Comparison of ENCODE assay signal across 16 mouse cellular contexts in the genomic region with DNA sequence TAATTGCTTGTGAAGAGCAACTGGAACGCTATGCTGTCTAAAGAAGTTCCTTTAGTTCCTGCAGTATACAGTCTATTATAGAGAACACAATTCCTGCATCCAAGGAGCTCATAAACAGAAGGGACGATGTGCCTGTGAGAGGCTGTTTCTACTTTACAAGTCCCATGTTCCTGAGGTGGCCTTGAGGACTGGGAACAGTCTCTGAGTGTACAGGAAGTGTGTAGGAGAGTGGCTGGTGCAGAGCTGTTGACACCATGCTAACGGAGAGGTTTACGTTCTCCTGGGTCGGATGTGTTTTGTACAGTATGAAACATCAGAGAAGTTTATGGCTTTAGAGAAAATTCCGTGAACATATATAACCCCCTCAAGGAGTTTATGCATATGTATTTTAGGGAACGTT. TPM values are rescaled to one million over a fixed set of nuclear protein-coding genes. Genes with fewer than 3 reads are reported as not detected.
DNase-seq lines count a peak whose midpoint lies in the region; ATAC-seq and TF ChIP-seq lines count a peak whose summit lies in the region.
"Had no signal": no experiment of that assay in that cellular context is flagged by ENCODE, and none has a peak within 500 bp of the region (broad histone marks: within the 10 kb centered on the region; RNA-seq: fewer than 3 reads in every experiment).

No protein-coding gene starts in this region.

- H3K9ac ChIP-seq in forebrain, embryonic 15.5 days (replicated peaks), result no peak overlapping the region
- H3K9ac ChIP-seq in forebrain, embryonic 11.5 days (ENCODE audit: low read length), result no peak overlapping the region
- H3K9ac ChIP-seq in liver, embryonic 16.5 days (ENCODE audit: low read depth, low read length), result no peak overlapping the region
- no peak overlapping the region for H3K9ac ChIP-seq in hindbrain, embryonic 16.5 days (ENCODE audit: low read depth, low read length)
- H3K9ac ChIP-seq: embryonic facial prominence, embryonic 15.5 days; hindbrain, embryonic 13.5 days; limb, embryonic 13.5 days; midbrain, embryonic 15.5 days had no signal

- H3K4me1 ChIP-seq in forebrain, embryonic 15.5 days, result peaks cover 18% of the 10 kb centered on the region
- no peaks in the 10 kb centered on the region for H3K4me1 ChIP-seq in forebrain, embryonic 11.5 days (replicated peaks; ENCODE audit: control insufficient read depth, insufficient read depth, low read length)
- H3K4me1 ChIP-seq in testis, adult 2 months (ENCODE audit: control insufficient read depth, insufficient read depth, low read length), result peaks cover 8% of the 10 kb centered on the region
- peaks cover 61% of the 10 kb centered on the region for H3K4me1 ChIP-seq in liver, embryonic 16.5 days (ENCODE audit: control insufficient read depth, low read depth, low read length)
- no peaks in the 10 kb centered on the region for H3K4me1 ChIP-seq in hindbrain, embryonic 16.5 days (ENCODE audit: control insufficient read depth, insufficient read depth, low read depth, low read length)
- H3K4me1 ChIP-seq: midbrain, embryonic 15.5 days had no signal

- no peak for DNase-seq in forebrain, embryonic 11.5 days (ENCODE audit: low spot score)
- DNase-seq in testis, postnatal 14 days (ENCODE audit: low spot score), result no peak
- no peak for DNase-seq in thymus, postnatal 14 days
- no peak for DNase-seq in urinary bladder, adult 2 months (ENCODE audit: low spot score)
- DNase-seq: cerebellum, adult 11 months; gastrocnemius, postnatal 36 days; kidney, adult 8-10 months; thymus, adult 2 months had no signal

- 86% methylated on average over 7 of the region's 7 CpGs for WGBS in forebrain, embryonic 15.5 days
- WGBS in forebrain, embryonic 11.5 days, result 94% methylated on average over 7 of the region's 7 CpGs
- WGBS in liver, embryonic 16.5 days (ENCODE audit: insufficient replicate concordance), result 75% methylated on average over 7 of the region's 7 CpGs
- 91% methylated on average over 7 of the region's 7 CpGs for WGBS in hindbrain, embryonic 16.5 days

- TF ChIP-seq POLR2A in testis, adult 2 months (IDR thresholded peaks at IDR 0.05; ENCODE audit: control insufficient read depth, low read depth, low read length), result no peak

- no peak overlapping the region for H3K4me2 ChIP-seq in forebrain, embryonic 15.5 days (replicated peaks)
- H3K4me2 ChIP-seq in forebrain, embryonic 11.5 days (ENCODE audit: low read depth, low read length, severe bottlenecking), result no peak overlapping the region
- H3K4me2 ChIP-seq in liver, embryonic 16.5 days (ENCODE audit: low read depth, low read length), result 0 out of 2 replicates have a peak overlapping the region, but pooled peaks have one; percentile 6
- H3K4me2 ChIP-seq in hindbrain, embryonic 16.5 days (ENCODE audit: low read length), result no peak overlapping the region
- H3K4me2 ChIP-seq: embryonic facial prominence, embryonic 15.5 days; hindbrain, embryonic 13.5 days; limb, embryonic 13.5 days; midbrain, embryonic 15.5 days had no signal

- no peak overlapping the region for H3K4me3 ChIP-seq in forebrain, embryonic 15.5 days
- H3K4me3 ChIP-seq in forebrain, embryonic 11.5 days (ENCODE audit: low read depth, low read length), result no peak overlapping the region
- H3K4me3 ChIP-seq in testis, adult 2 months (ENCODE audit: control insufficient read depth, low read depth, low read length), result no peak overlapping the region
- no peak overlapping the region for H3K4me3 ChIP-seq in liver, embryonic 16.5 days (ENCODE audit: low read depth, low read length)
- H3K4me3 ChIP-seq in hindbrain, embryonic 16.5 days (ENCODE audit: low read length), result no peak overlapping the region
- H3K4me3 ChIP-seq: embryonic facial prominence, embryonic 15.5 days; hindbrain, embryonic 13.5 days; limb, embryonic 13.5 days; midbrain, embryonic 15.5 days had no signal

- no peaks in the 10 kb centered on the region for H3K27me3 ChIP-seq in forebrain, embryonic 15.5 days
- H3K27me3 ChIP-seq in forebrain, embryonic 11.5 days (ENCODE audit: control insufficient read depth, insufficient read depth, low read length), result no peaks in the 10 kb centered on the region
- H3K27me3 ChIP-seq in testis, adult 2 months (ENCODE audit: control insufficient read depth, insufficient read depth, low read length), result no peaks in the 10 kb centered on the region
- H3K27me3 ChIP-seq in liver, embryonic 16.5 days (ENCODE audit: control insufficient read depth, insufficient read depth, low read depth, low read length), result no peaks in the 10 kb centered on the region
- H3K27me3 ChIP-seq in hindbrain, embryonic 16.5 days (replicated peaks; ENCODE audit: control insufficient read depth, insufficient read depth, low read length), result no peaks in the 10 kb centered on the region
- H3K27me3 ChIP-seq: embryonic facial prominence, embryonic 15.5 days; hindbrain, embryonic 13.5 days; limb, embryonic 13.5 days; midbrain, embryonic 15.5 days had no signal

- peaks cover 3% of the 10 kb centered on the region; the same call in 1 of the 2 replicates for H3K36me3 ChIP-seq in forebrain, embryonic 15.5 days
- no peaks in the 10 kb centered on the region; the same call in 1 of the 2 replicates for H3K36me3 ChIP-seq in forebrain, embryonic 11.5 days (ENCODE audit: control insufficient read depth, insufficient read depth, low read length)
- H3K36me3 ChIP-seq in testis, adult 2 months (ENCODE audit: control insufficient read depth, insufficient read depth, low read length), result no peaks in the 10 kb centered on the region
- no peaks in the 10 kb centered on the region for H3K36me3 ChIP-seq in liver, embryonic 16.5 days (ENCODE audit: control insufficient read depth, insufficient read depth)
- H3K36me3 ChIP-seq in hindbrain, embryonic 16.5 days (ENCODE audit: control insufficient read depth, insufficient read depth, low read length), result no peaks in the 10 kb centered on the region
- H3K36me3 ChIP-seq: embryonic facial prominence, embryonic 15.5 days; hindbrain, embryonic 13.5 days; midbrain, embryonic 15.5 days had no signal

- TF ChIP-seq CTCF in testis, adult 2 months (IDR thresholded peaks at IDR 0.05; ENCODE audit: control insufficient read depth, insufficient read depth, insufficient replicate concordance, low read depth, low read length), result no peak

- peak overlapping the region; percentile 0; the same call in 1 of the 2 replicates for H3K27ac ChIP-seq in forebrain, embryonic 15.5 days (replicated peaks)
- H3K27ac ChIP-seq in forebrain, embryonic 11.5 days (ENCODE audit: low read depth, low read length), result no peak overlapping the region
- H3K27ac ChIP-seq in testis, adult 2 months (ENCODE audit: control insufficient read depth, insufficient read depth, low read depth, low read length), result 0 out of 2 replicates have a peak overlapping the region, but pooled peaks have one; percentile 5
- peak overlapping the region; percentile 60 for H3K27ac ChIP-seq in liver, embryonic 16.5 days (ENCODE audit: low read length)
- no peak overlapping the region for H3K27ac ChIP-seq in hindbrain, embryonic 16.5 days (ENCODE audit: low read depth, low read length)
- H3K27ac ChIP-seq: embryonic facial prominence, embryonic 15.5 days; hindbrain, embryonic 13.5 days; limb, embryonic 13.5 days; midbrain, embryonic 15.5 days had no signal

- no peak for ATAC-seq in forebrain, embryonic 15.5 days (replicated peaks)
- ATAC-seq in forebrain, embryonic 11.5 days (replicated peaks; ENCODE audit: low FRiP score), result no peak
- no peak for ATAC-seq in liver, embryonic 16.5 days (ENCODE audit: low read depth)
- ATAC-seq in hindbrain, embryonic 16.5 days, result no peak
- ATAC-seq: midbrain, embryonic 15.5 days had no signal

- no peaks in the 10 kb centered on the region for H3K9me3 ChIP-seq in forebrain, embryonic 15.5 days
- H3K9me3 ChIP-seq in forebrain, embryonic 11.5 days (ENCODE audit: control insufficient read depth, low read length), result no peaks in the 10 kb centered on the region
- no peaks in the 10 kb centered on the region for H3K9me3 ChIP-seq in liver, embryonic 16.5 days (replicated peaks; ENCODE audit: control insufficient read depth, low read length)
- no peaks in the 10 kb centered on the region for H3K9me3 ChIP-seq in hindbrain, embryonic 16.5 days (ENCODE audit: control insufficient read depth, low read length)
- H3K9me3 ChIP-seq: embryonic facial prominence, embryonic 15.5 days; hindbrain, embryonic 13.5 days; midbrain, embryonic 15.5 days had no signal

RNA-seq across cellular contexts. Expression of gene Vrk1, which starts 20.8 kb away (rescaled TPM):
- 73.6 and 81.7 TPM in 2 replicates for polyA plus RNA-seq in forebrain, embryonic 15.5 days (2015; fragmentation: Nextera tagmentation; extraction: Ambion mirVana)
- polyA plus RNA-seq in forebrain, embryonic 11.5 days (2014; fragmentation: Nextera tagmentation; extraction: Ambion mirVana), result 114 and 115 TPM in 2 replicates
- 9.2 and 11.6 TPM in 2 replicates for polyA plus RNA-seq in testis, adult 2 months (2012; rRNA removed)
- 69.1 and 74.1 TPM in 2 replicates for polyA plus RNA-seq in liver, embryonic 16.5 days (2015; fragmentation: Nextera tagmentation; extraction: Ambion mirVana)
- polyA plus RNA-seq in urinary bladder, adult 2 months (2012; rRNA removed), result 14.1 and 14.4 TPM in 2 replicates
- 29.3 and 31.7 TPM in 2 replicates for polyA plus RNA-seq in hindbrain, embryonic 16.5 days (2015; fragmentation: Nextera tagmentation; extraction: Ambion mirVana)

Comparison
In these comparisons a context has a peak if more than half of its experiments do, and no peak if none do; other contexts are left out.
1. H3K27ac ChIP-seq: peak in forebrain, embryonic 15.5 days (single experiment), testis, adult 2 months (single experiment) and liver, embryonic 16.5 days (single experiment); none in forebrain, embryonic 11.5 days (single experiment) and hindbrain, embryonic 16.5 days (single experiment).